Mouse (Mus musculus): Measurements from ENCODE around the gene Evc2.

The Evc2 gene

DNA sequence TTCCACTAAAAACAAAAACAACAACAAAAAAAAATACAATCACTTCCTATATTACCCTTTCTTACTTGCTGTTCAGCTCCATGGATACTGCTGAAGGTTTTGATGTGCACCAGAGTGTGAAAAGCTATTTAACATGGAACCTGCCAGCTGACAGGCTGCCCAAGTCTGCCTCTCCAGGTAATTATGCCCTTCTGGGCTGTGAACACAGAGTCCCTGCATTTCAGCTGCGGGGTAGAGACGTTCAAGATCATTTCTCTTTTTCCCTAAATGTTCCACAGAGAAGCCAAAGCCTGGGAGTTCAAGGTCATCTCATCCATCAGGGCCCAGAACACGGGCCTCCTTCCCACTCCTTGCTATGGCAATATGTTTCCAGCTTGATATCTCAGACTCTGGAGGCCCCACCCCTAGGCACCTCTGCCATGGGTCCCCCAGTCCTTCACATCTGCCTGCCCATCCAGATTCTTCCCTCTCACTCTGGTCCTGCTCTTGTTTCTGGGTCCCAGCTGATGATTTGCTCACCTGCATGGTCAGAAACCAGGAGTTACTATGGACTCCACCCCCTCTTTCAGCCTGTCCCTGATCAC lies 133.8 kb downstream of the Evc2 start:
- ATAC-seq (ENCODE audit: low TSS enrichment), result no peak
